Mouse (Mus musculus): ENCODE measurements around the gene Timp3. TPM values are rescaled to one million over a fixed set of nuclear protein-coding genes. Genes with fewer than 3 reads are reported as not detected.

Timp3 gene
- total RNA-seq (2015; ENCODE audit: low replicate concordance) = 0.42 TPM in 1 of 2 replicates, not detected in the other
- 0.77 and 0.84 TPM in 2 replicates for total RNA-seq (2017; ENCODE audit: low replicate concordance)

GRCm38 (mm10) chr10:86300293-86301116 lies at the start of gene Timp3:
Gene Timp3 (plus strand): TSS chr10:86300372.
- no peak for ATAC-seq (replicated peaks; ENCODE audit: low FRiP score, poor library complexity, severe bottlenecking)

GRCm38 (mm10) chr10:86256221-86256620 lies 44.0 kb upstream of the Timp3 start:
- ATAC-seq (replicated peaks; ENCODE audit: low FRiP score, poor library complexity, severe bottlenecking) = no peak

- ATAC-seq (replicated peaks; ENCODE audit: low FRiP score, poor library complexity, severe bottlenecking) = no peak
These were observed 43.1 kb upstream of the Timp3 start for GRCm38 (mm10) chr10:86257045-86257444.

DNA sequence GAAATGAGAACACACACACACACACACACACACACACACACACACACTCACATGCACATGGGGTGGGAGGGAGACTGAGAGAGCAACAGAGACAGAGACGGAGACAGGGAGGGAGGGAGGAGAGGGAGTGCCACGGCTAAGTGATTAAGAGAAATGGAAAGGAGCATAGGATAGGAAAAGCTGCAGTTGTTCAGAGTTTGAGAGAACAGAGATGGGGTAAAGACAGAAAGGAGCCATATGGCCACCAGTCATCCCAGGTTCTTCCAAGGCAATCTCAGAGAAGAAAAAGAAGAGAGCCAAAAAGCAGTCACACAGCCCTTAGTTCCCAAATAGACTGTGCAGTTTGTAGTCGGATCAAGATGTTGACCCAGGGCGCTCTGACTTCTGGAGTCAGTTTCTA lies 42.1 kb upstream of the Timp3 start:
- ATAC-seq (replicated peaks; ENCODE audit: low FRiP score, poor library complexity, severe bottlenecking) = no peak

GRCm38 (mm10) chr10:86258992-86259391 lies 41.2 kb upstream of the Timp3 start:
- no peak for ATAC-seq (replicated peaks; ENCODE audit: low FRiP score, poor library complexity, severe bottlenecking)

DNA sequence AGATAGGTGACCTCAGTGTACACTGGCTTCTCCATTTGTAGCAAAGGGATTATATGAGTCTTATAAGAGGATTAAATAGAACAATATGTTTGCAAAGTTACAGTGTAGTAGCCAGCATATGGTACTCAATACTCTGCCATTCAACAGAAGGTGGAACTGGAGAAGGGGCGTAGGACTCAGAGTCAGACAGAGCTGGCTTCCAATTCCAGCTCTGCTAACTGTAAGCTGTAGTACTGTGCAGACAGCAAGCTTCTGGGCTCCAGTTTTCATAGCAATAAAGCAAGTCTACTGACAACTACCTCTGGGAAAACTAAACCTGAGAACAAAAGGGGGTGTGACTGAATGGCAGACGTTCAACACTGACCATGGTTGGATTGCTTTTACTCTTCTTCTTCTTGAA lies 38.4 kb upstream of the Timp3 start:
- ATAC-seq (replicated peaks; ENCODE audit: low FRiP score, poor library complexity, severe bottlenecking) = no peak

GRCm38 (mm10) chr10:86264618-86265017 lies 35.6 kb upstream of the Timp3 start:
- ATAC-seq (replicated peaks; ENCODE audit: low FRiP score, poor library complexity, severe bottlenecking) = no peak

- ATAC-seq (replicated peaks; ENCODE audit: low FRiP score, poor library complexity, severe bottlenecking) = no peak
These were observed 29.9 kb upstream of the Timp3 start for GRCm38 (mm10) chr10:86270254-86270653.

- ATAC-seq (replicated peaks; ENCODE audit: low FRiP score, poor library complexity, severe bottlenecking) = no peak
These were observed 27.3 kb upstream of the Timp3 start for GRCm38 (mm10) chr10:86272826-86273225.

DNA sequence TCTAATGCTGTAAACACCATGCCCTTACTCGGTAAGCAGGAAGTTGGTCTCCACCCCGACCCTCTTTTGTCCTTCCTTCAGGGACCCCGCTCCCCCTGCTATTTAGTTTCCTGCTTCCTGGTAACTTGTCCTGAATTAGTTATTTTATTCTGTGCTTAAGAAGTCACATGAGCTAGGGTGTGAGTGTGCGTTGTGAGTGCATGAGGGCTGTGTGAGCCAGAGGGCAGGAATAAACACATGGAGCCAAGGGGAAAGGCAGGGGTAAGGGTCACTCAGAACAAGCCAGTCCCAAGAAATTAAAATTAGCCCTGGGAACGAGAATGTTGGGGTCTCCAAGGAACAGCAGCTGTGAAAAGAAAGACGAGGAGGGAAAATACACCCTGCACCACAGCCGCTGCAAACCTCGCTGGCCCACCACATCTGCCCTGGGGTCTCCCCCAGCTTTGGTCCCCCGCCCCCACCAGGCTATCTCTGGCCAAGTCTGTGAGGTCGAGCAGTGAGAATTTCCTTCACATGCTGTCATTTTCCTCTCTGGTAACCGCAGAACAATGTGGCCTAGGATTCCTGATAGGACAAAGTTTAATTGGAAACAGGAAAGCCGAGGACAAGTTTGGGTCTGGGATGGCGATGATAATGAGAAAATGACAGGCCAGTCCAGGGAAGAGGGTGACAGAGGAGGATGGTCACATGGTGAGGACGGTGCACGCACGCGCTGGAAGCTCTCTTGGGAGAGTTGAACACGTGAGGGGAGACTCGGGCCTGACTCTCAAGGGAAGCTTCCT lies 26.6 kb upstream of the Timp3 start:
- no peak for ATAC-seq (replicated peaks; ENCODE audit: low FRiP score, poor library complexity, severe bottlenecking)

GRCm38 (mm10) chr10:86275585-86275984 lies 24.6 kb upstream of the Timp3 start:
- no peak for ATAC-seq (replicated peaks; ENCODE audit: low FRiP score, poor library complexity, severe bottlenecking)

DNA sequence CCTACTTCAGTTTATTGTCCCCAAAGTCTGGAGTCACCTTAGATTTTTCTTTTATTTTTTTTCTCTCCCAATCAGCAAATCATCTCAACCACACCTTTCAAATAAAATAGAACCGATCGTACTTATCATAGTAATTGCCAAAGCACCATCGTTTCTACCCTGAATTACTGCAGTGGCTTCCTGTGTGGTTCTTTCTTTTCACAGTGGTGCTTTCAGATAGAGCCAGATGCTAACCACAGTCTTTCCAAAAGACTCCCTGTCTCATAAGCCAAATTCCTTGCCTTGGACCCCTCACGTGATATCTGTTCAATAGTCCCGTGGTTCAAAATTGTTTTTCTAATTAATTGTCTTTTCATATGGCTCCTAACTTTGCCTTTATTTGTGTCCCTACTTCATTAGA lies 22.8 kb upstream of the Timp3 start:
- ATAC-seq (replicated peaks; ENCODE audit: low FRiP score, poor library complexity, severe bottlenecking) = no peak

DNA sequence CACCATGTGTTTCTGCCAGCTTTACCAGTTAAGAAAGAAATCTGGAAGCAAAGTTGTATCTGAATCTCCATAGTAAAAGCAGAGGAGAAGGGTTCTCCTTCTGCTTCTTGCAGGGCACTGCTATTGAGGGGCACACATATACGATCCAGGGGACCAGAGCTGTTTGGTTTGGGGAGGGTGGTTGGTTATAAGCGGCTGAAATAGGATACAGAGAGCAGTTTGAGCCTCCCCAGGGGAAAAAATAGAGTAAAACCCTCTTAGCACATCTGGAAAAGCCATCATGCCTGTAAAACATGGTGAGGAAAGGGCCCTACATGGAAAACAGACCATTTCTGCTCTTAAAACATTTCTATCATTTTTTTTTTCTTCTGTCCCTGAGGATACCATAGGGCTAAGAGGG lies 21.7 kb upstream of the Timp3 start:
- ATAC-seq (replicated peaks; ENCODE audit: low FRiP score, poor library complexity, severe bottlenecking) = no peak

DNA sequence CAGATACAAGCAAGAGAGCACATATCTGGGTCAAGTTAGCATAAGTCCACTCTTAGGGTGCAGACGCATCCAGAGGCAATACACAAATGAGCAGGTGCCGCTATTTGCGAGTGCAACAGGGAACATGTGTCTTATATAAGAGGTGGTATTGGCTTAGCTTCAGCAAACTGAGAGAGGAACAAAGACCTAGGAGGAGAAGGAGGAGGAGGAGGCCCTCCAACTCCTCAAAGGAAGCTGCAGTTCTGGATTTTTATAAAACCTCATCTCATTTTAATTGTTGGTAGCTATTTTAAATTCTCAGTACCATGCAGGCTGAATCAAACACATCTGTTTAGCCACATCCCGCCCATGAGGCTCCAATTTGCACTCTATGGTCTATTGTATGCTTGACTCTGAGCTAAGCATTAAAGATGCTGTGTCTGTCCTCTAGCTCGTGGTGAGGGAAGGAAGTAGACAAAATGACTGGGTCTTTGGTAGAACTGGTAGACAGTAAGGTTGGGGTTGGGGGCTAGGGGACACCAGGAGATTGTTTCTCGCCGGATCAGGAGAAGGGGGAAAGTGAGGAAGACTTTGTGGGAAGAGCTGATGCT lies 20.5 kb upstream of the Timp3 start:
- no peak for ATAC-seq (replicated peaks; ENCODE audit: low FRiP score, poor library complexity, severe bottlenecking)

GRCm38 (mm10) chr10:86281238-86281637 lies 18.9 kb upstream of the Timp3 start:
- no peak for ATAC-seq (replicated peaks; ENCODE audit: low FRiP score, poor library complexity, severe bottlenecking)

GRCm38 (mm10) chr10:86286508-86286907 lies 13.7 kb upstream of the Timp3 start:
- no peak for ATAC-seq (replicated peaks; ENCODE audit: low FRiP score, poor library complexity, severe bottlenecking)

DNA sequence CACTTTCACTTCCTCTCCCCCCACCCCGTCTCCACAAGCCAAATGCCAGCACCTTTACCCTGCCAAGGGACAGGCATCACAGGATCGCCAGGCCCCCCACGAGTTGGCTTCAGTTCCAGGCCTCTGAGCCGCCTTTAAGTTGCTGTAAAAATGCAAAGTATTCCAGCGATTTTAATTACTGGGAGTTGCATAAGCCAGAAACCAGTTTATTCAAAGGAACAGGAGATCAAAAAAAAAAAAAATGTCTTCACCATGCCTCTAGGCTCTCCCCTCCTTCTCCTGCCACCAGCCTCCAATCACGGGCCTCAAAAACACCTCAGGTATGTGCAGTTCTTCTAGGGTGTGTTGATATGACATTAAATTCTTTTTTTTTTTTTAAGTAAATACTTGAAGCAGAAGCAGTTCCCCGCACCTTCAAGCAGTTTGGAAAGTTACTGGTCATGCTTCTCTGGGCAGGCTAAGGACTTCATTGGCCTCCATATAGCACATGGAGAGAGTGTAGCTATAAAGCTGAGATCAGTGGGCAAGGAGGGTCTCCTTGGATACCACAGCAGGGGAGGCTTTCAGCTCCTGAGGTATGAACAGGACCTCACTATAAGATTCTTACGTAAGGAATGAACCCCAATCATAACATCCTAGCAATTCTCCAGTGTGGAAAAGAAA lies 9.9 kb upstream of the Timp3 start:
- no peak for ATAC-seq (replicated peaks; ENCODE audit: low FRiP score, poor library complexity, severe bottlenecking)

DNA sequence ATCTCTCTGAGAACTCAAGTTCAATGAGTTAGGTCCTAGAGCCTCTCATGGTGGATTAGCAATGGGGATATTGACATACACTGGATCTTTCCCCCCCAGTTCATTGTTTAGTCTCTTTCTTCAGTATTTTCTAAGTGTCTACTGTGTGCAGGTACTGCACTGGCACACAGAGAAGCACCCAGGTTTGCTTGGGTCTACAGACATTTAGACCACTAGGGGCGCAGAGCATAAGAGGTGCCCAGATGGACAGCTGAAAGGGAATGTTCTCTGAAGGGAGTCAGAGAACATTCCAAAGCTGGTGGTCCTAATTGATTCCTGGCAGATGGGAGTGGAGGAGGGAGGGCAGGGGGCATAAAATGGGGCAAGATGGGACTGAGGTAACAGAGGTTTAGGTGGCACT lies 6.3 kb upstream of the Timp3 start:
- no peak for ATAC-seq (replicated peaks; ENCODE audit: low FRiP score, poor library complexity, severe bottlenecking)

DNA sequence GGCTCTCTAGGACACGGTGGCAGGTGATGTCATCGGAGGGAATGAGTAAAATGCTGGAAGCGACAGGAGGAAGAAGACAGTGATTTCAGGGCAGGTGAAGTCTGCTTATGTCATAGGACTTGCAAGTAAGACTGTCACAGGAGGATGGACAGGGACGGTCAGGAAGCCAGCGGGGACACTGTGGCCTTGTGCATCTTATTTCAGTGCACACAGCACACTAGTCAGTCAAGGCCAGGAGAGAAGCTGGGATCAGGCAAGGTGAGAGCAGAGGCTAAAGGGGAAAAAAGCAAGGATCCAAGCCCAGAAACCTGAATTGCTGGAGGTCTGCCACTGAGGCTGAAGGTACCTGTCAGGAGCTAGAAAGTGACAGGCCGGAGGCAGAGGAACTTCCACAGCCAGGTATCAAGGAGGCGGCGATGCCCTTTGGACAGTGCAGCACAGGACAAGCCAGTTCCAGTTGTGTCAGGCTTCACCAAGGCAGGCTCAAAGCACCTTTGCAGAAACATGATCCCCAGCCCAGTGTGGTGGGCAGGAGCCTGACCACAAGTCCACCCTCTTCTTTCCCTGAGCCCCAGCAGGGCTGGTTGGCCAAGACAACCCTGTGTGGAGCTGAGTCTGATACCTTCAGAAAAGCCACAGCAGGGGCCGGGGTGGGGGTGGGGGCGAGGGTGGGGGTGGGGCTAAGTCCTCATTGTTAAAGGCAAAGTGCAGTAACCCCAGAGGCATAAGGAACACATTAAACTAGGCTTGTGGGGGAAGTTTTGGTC lies 5.4 kb upstream of the Timp3 start:
- no peak for ATAC-seq (replicated peaks; ENCODE audit: low FRiP score, poor library complexity, severe bottlenecking)

Data from erythroblast, adult 5-6 weeks (primary cell).